Mouse (Mus musculus): Measurements from ENCODE around the gene Ddx4.

Gene Ddx4

DNA sequence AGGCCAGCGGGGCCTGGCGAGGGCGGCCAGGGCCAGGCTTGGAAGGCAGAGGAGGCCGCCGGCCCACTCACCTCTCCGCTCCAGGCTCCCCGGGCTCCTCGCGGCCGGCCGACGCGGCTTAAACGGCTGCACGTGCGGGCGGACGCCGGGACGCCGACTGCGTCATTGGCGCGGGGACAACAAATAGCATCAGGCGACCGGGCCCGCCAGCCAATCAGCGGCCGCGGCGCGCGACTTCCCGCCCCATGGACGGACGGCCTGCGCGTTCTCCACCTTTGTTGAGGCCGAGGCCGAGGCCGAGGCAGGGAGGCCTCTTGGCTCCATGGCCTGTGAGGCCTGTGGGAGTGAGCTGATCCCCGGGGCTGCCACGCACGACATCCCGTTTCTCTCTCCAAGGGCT is at the start of gene Ddx4:
Ddx4 (minus strand) TSS at position 271 of the 400 bp plus-strand sequence.
- DNase-seq (ENCODE audit: low read depth, low spot score) = no peak

GRCm38 (mm10) chr13:112701256-112701655 is 49.0 kb upstream of the Ddx4 start:
- DNase-seq (ENCODE audit: low read depth, low spot score) = no peak

DNA sequence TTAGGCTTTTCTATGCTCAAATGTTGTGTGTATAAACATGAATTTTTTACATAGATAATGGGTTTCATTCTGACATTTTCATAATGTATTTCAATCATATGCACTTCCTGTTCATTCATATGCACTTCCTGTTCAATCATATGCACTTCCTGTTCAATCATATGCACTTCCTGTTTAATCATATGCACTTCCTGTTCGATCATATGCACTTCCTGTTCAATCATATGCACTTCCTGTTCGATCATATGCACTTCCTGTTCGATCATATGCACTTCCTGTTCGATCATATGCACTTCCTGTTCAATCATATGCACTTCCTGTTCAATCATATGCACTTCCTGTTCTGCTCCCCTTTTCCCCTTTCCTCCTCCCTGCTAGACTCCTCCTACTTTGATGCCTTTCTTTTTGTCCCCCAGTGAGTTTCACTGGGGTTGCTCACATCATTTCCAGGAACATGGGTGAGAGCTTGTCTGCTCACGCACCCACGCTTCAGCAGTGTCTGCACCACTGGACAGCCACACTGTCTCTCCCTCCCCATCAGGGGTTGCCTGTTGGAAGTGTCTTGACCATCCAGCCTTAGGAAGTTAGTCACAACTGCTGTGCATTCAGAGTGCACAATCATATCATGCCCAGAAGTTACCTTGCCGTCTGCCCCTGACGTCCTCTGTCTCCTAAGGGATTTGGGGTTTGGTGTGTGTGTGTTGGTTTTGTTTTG is 43.4 kb upstream of the Ddx4 start:
- peak; percentile 7 for DNase-seq (ENCODE audit: low read depth, low spot score)

DNA sequence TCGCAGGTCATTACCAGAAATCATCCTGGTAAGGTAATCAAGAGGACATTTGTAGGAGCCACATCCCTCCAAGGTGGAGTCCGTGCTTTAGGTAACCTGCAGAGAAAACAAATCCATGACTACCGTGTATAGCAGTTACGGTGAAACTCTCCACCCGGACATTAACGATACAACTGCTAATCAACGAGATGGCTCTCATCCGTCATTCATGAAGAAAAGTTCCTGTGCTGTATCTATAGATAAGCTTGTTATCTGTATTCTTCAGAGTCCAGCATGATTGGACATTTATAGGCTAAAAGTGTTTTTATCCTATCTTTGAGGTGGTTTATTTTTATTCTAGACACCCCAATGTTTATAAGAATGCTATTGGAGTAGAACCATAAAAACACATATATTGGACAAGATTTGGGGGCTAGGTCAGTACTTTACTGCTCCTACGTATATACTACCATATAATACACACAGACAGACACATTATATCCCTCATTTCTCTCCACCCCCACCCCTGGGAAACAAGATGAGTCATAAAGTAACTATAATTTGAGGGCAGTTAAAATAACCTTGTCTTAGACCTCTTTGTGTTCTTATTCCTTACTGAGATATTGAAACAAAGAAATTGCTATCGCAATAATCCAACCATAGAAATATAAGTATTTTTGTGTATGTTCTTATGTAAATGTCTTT is 40.7 kb upstream of the Ddx4 start:
- DNase-seq (ENCODE audit: low read depth, low spot score) = no peak

DNA sequence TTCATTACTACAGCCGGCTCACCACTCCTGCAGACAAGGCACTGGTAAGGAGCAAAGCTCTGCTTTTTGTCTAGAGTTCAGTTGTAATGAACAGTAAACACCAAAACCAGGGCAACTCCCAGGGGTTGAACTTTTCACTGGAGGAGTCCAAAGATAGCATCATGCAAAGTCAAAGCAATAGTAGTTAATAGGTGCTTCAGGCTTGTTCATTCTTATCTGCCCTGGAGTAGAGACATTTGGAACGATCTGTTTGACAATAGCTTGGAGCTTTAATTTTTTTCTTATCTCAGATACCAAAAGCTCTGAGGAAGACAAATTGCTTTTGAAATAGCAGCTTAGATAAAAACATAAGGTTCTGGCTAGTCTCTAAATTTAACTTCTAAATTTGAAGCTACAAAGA is 33.9 kb upstream of the Ddx4 start:
- DNase-seq (ENCODE audit: low read depth, low spot score) = no peak

DNA sequence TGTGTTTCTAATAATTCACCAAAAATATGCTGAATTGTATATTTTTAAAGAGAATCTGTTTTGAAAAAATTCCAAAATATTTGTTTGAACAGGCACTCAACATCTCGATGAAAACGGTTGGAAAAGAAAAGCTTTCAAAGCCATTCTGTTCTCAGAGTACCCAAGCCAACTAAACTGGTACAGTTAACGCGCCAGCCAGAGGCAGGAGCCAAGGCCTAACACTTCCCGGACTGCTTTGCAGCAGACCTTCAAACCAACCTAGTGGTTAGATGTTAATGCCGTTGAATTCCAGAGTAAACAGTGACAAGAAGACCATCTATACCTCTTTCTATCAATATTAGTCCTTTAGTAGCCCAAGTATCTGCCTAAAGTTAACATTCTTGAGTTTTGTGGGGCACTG is 31.7 kb upstream of the Ddx4 start:
- DNase-seq (ENCODE audit: low read depth, low spot score) = no peak

DNA sequence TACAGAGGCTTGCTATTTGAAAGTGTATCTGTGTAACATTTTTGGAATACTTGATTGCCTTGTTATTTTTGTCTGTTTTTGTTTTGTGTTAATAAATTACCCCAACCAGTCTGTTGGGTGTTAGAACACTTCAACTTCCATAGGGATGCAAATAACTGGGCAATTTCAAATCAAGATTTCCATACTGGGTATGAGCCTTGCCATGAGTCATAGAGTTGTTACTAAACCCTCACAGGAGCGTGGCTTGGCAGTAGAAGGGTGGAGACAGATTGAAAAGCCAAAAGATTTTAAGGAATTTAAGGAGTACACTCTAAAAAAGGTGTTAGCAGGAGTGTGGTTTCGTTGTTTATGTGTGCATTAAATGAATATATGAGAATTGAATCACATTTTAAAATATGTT is 31.0 kb upstream of the Ddx4 start:
- no peak for DNase-seq (ENCODE audit: low read depth, low spot score)

GRCm38 (mm10) chr13:112678154-112678553 is 25.9 kb upstream of the Ddx4 start:
- DNase-seq (ENCODE audit: low read depth, low spot score) = peak; percentile 58

GRCm38 (mm10) chr13:112673899-112674447 is 21.7 kb upstream of the Ddx4 start:
- peak; percentile 77 for DNase-seq (ENCODE audit: low read depth, low spot score)

- no peak for DNase-seq (ENCODE audit: low read depth, low spot score)
These were observed 20.5 kb upstream of the Ddx4 start for GRCm38 (mm10) chr13:112672797-112673196.

GRCm38 (mm10) chr13:112671708-112672107 is 19.4 kb upstream of the Ddx4 start:
- no peak for DNase-seq (ENCODE audit: low read depth, low spot score)

DNA sequence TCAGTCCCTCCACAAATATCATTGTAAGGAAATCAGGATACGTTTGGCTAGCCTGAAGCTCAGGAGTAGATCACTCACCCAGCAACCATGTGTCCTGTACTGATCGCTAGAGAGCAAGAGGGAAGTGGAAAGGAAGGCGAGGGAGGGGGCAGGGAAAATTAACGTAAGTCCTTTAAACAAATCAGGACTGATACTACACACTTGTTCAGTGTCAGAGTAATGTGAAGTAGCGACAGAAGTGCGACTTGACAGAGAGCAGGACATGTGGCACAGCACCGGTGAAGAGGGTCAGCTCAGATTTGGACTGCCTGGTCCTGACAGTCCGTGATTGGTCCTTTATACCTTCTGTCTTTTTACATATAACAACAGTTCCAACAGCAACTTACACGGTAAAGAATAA is 14.9 kb upstream of the Ddx4 start:
- DNase-seq (ENCODE audit: low read depth, low spot score) = no peak

GRCm38 (mm10) chr13:112666433-112667024 is 14.3 kb upstream of the Ddx4 start:
- DNase-seq (ENCODE audit: low read depth, low spot score) = peak; percentile 93

DNA sequence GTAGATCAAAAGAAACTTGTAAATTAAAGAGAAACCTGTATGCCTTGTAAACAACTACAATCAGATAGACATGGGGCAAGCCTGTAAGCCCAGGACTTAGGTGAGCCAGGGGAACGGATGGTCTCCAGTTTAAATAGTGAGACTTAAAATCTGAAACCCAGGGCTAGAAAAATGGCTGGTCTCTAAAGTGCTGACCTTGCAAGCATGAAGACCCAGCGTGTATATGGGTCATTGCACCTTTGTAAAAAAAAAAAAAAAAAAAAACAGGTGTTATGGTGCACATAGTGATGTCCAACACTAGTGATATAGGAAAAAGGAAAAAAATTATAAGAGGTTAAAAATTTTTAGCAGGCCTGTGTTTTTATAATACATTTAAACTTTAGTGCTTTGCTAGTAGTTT is 9.4 kb upstream of the Ddx4 start:
- DNase-seq (ENCODE audit: low read depth, low spot score) = peak; percentile 25

GRCm38 (mm10) chr13:112660574-112661381 is 8.5 kb upstream of the Ddx4 start, which contains the start of gene Slc38a9:
TSS of gene Slc38a9 (plus strand) at chr13:112660751.
- peak; percentile 96 for DNase-seq (ENCODE audit: low read depth, low spot score)

- no peak for DNase-seq (ENCODE audit: low read depth, low spot score)
These were observed 7.8 kb upstream of the Ddx4 start for GRCm38 (mm10) chr13:112659986-112660573.

DNA sequence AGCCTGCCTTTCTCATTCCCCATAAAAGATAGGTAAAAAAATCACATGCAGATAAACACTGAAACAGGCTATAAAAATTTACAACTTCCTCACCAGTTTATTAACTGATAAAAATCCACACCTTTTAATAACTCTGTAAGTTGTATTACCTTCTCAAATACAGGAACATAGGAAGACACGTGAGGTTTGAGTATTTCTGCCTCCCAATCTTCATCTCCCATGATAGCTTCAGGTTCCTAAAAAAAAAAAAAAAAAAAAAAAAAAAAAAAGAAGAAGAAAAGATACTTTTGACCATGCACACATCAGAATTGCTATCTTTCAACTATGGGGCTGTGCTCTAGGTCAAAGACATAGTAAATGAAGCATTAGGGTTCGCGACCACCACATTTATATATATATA is 1.1 kb downstream of the Ddx4 start:
- DNase-seq (ENCODE audit: low read depth, low spot score) = no peak

- peak; percentile 26 for DNase-seq (ENCODE audit: low read depth, low spot score)
These were observed 6.6 kb downstream of the Ddx4 start for GRCm38 (mm10) chr13:112645529-112646186.

GRCm38 (mm10) chr13:112644996-112645395 is 7.3 kb downstream of the Ddx4 start:
- no peak for DNase-seq (ENCODE audit: low read depth, low spot score)

- DNase-seq (ENCODE audit: low read depth, low spot score) = no peak
These were observed 9.4 kb downstream of the Ddx4 start for GRCm38 (mm10) chr13:112642897-112643296.

DNA sequence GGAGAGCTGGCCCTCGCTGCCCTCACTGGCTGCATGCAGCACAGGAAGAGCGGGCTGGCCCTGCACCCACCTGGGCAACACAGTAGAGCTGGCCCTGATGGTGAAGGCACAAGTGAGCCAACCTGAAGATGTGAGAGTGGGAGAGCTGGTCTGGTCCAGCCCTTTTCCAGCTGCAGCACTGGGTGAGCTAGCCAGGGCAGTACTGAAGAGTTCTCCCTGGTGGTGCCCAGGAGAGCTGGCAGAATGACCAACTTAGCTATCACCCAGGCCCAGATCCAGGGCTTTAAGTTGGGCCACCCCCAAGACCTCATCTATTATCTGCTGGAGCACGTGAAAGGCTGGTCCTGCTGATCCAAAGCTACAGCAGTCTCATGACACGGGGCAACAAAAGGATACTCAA is 13.2 kb downstream of the Ddx4 start:
- no peak for DNase-seq (ENCODE audit: low read depth, low spot score)
